Mouse (Mus musculus): Measurements from ENCODE around the gene Son.

DNA sequence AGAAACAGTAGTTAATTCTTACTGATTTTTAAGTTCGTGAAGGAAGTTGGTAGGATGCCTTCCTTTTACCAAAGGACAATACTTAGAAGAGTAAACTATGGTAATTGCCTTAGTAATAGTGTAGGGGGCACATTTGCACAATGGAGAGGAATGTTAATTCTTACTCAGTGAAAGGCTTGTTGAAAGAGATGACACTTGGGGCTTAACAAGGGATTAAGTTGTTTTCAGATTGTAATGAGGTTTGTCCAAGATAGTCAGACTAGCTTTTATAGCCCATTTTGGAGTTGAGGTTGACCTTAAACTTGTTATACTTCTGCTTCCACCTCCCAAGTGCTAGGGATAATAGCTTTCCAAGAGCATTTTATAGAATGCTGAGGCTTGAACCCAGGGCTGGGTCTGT lies 14.1 kb downstream of the Son start:
- TF ChIP-seq CTCF (conservative IDR thresholded peaks at IDR 0.05; ENCODE audit: insufficient read depth, insufficient read length, low read depth, low read length): no peak
- no peak for TF ChIP-seq POLR2A (IDR thresholded peaks at IDR 0.05; ENCODE audit: low read depth, low read length)
